Mouse (Mus musculus) testis, adult 2 months (tissue): ENCODE data around the gene Pgrmc2.

Experiments used
- CTCF ChIP-seq: fragments of 200-500 bp; IDR thresholded peaks from 2 replicates; pipeline ENCODE4 v1.5.1; 2012; ENCODE audit warnings: low read depth, mild to moderate bottlenecking, inconsistent platforms, low read length, moderate library complexity; ENCODE audit not compliant: control insufficient read depth, insufficient read depth, insufficient replicate concordance
- POLR2A ChIP-seq: fragments of 200-500 bp; IDR thresholded peaks from 2 replicates; pipeline ENCODE4 v1.6.1; 2012; ENCODE audit warnings: low read depth, mild to moderate bottlenecking, inconsistent platforms, low read length, moderate library complexity; ENCODE audit not compliant: control insufficient read depth

GRCm38 (mm10) chr3:41059249-41059648, 23.6 kb downstream of the Pgrmc2 start:
- TF ChIP-seq CTCF (no peak), POLR2A (no peak)
